Mouse (Mus musculus) heart, embryonic 13.5 days (tissue): ENCODE data around the gene Irf7. TPM values are rescaled to one million over a fixed set of nuclear protein-coding genes. Genes with fewer than 3 reads are reported as not detected.

Experiments used
- ATAC-seq: fragments of 200-750 bp; cut with Nextera tagmentation; 2 replicates; pipeline ENCODE4 v1.8.0; 2017; ENCODE audit warnings: moderate TSS enrichment; ENCODE audit not compliant: insufficient number of reproducible peaks, low FRiP score, low TSS enrichment; ENCODE audit errors: extremely low read depth
- H3K27ac ChIP-seq: fragments of 300-500 bp; sonication (generic); replicated peaks from 2 replicates; pipeline ENCODE4 v1.5.1; 2015; ENCODE audit warnings: moderate library complexity, mild to moderate bottlenecking, inconsistent platforms
- H3K27me3 ChIP-seq: fragments of 300-500 bp; sonication (generic); replicated peaks from 2 replicates; pipeline ENCODE4 v1.6.1; 2015; ENCODE audit warnings: mild to moderate bottlenecking, inconsistent platforms
- H3K36me3 ChIP-seq: fragments of 300-500 bp; sonication (generic); 2 replicates; pipeline ENCODE4 v1.6.1; 2015; ENCODE audit warnings: mild to moderate bottlenecking, inconsistent platforms
- H3K4me1 ChIP-seq: fragments of 300-500 bp; sonication (generic); 2 replicates; pipeline ENCODE4 v1.6.1; 2015; ENCODE audit warnings: inconsistent platforms
- H3K4me2 ChIP-seq: fragments of 300-500 bp; sonication (generic); 2 replicates; pipeline ENCODE4 v1.6.1; 2015; ENCODE audit warnings: inconsistent platforms, mild to moderate bottlenecking, moderate library complexity
- H3K4me3 ChIP-seq: fragments of 300-500 bp; sonication (generic); 2 replicates; pipeline ENCODE4 v1.5.1; 2015; ENCODE audit warnings: moderate library complexity, mild to moderate bottlenecking, inconsistent platforms
- H3K9ac ChIP-seq: fragments of 300-500 bp; sonication (generic); 2 replicates; pipeline ENCODE4 v1.6.1; 2015; ENCODE audit warnings: inconsistent platforms, mild to moderate bottlenecking, moderate library complexity
- H3K9me3 ChIP-seq: fragments of 300-500 bp; sonication (generic); 2 replicates; pipeline ENCODE4 v1.6.1; 2016; ENCODE audit warnings: inconsistent platforms
- whole genome bisulfite sequencing: fragments of 180-500 bp; shearing (Covaris S2); methylation state at CpG from one replicate; pipeline ENCODE4 v1.1.7; 2015; ENCODE audit warnings: mixed read lengths; 5-methylcytosine and 5-hydroxymethylcytosine counted together
- polyA plus RNA-seq: library from polyadenylated mRNA; unstranded; fragments of >200 nt; fragmentation: Nextera tagmentation; extraction: Ambion mirVana; gene quantifications from 2 replicates; pipeline ENCODE4 v1.2.1, GENCODE M21; 2015

Gene Irf7
- polyA plus RNA-seq, 1 experiment from 2014 or later = 3.4 TPM

GRCm38 (mm10) chr7:141218557-141219133, 47.6 kb downstream of the Irf7 start:
- Histone ChIP-seq H3K4me3 (no peak overlapping the region), H3K4me2 (no peak overlapping the region), H3K9me3 (no peaks in the 10 kb centered on the region), H3K27ac (no peak overlapping the region), H3K36me3 (peaks cover 20% of the 10 kb centered on the region), H3K27me3 (no peaks in the 10 kb centered on the region), H3K9ac (no peak overlapping the region), H3K4me1 (peaks cover 63% of the 10 kb centered on the region)
- WGBS = 80% methylated on average over 5 of the region's 5 CpGs
- ATAC-seq = no peak

GRCm38 (mm10) chr7:141218141-141218540, 48.1 kb downstream of the Irf7 start:
- H3K4me3 ChIP-seq = no peak overlapping the region
- no peak for ATAC-seq
- no peak overlapping the region for H3K9ac ChIP-seq
- no peak overlapping the region for H3K4me2 ChIP-seq
- H3K27me3 ChIP-seq = no peaks in the 10 kb centered on the region
- H3K27ac ChIP-seq = no peak overlapping the region
- WGBS = 79% methylated on average over 3 of the region's 3 CpGs
- H3K36me3 ChIP-seq = peaks cover 20% of the 10 kb centered on the region
- no peaks in the 10 kb centered on the region for H3K9me3 ChIP-seq
- H3K4me1 ChIP-seq = peaks cover 61% of the 10 kb centered on the region

GRCm38 (mm10) chr7:141217343-141218013, 48.8 kb downstream of the Irf7 start:
- 0 out of 2 replicates have a peak overlapping the region, but pooled peaks have one; percentile 67 for H3K4me3 ChIP-seq
- H3K27ac ChIP-seq = no peak overlapping the region
- peaks cover 58% of the 10 kb centered on the region for H3K4me1 ChIP-seq
- no peaks in the 10 kb centered on the region for H3K9me3 ChIP-seq
- peak overlapping the region; percentile 77; the same call in 1 of the 2 replicates for H3K4me2 ChIP-seq
- no peak for ATAC-seq
- no peak overlapping the region for H3K9ac ChIP-seq
- 88% methylated on average over 17 of the region's 17 CpGs for WGBS
- no peaks in the 10 kb centered on the region for H3K27me3 ChIP-seq
- H3K36me3 ChIP-seq = peaks cover 20% of the 10 kb centered on the region

GRCm38 (mm10) chr7:141216894-141217293, 49.4 kb downstream of the Irf7 start:
- Histone ChIP-seq H3K4me2 (peak overlapping the region; percentile 77), H3K4me1 (peaks cover 55% of the 10 kb centered on the region), H3K4me3 (peak overlapping the region; percentile 67), H3K36me3 (peaks cover 20% of the 10 kb centered on the region), H3K27me3 (0 out of 2 replicates have a peak, but pooled peaks cover 3% of the 10 kb centered on the region), H3K9me3 (no peaks in the 10 kb centered on the region), H3K27ac (peak overlapping the region; percentile 78; the same call in 1 of the 2 replicates), H3K9ac (peak overlapping the region; percentile 82)
- WGBS = 81% methylated on average over 11 of the region's 11 CpGs
- ATAC-seq = no peak

GRCm38 (mm10) chr7:141215880-141216733, 50.2 kb downstream of the Irf7 start:
- ATAC-seq = peak; percentile 29
- WGBS = 2% methylated on average over 42 of the region's 42 CpGs
- peak overlapping the region; percentile 77 for H3K4me2 ChIP-seq
- peak overlapping the region; percentile 82 for H3K9ac ChIP-seq
- H3K4me1 ChIP-seq = peaks cover 52% of the 10 kb centered on the region
- H3K4me3 ChIP-seq = peak overlapping the region; percentile 67
- peaks cover 20% of the 10 kb centered on the region for H3K36me3 ChIP-seq
- H3K9me3 ChIP-seq = no peaks in the 10 kb centered on the region
- peak overlapping the region; percentile 78 for H3K27ac ChIP-seq
- H3K27me3 ChIP-seq = peaks cover 5% of the 10 kb centered on the region; the same call in 1 of the 2 replicates

- Histone ChIP-seq H3K4me1 (peaks cover 47% of the 10 kb centered on the region), H3K9me3 (no peaks in the 10 kb centered on the region), H3K27me3 (peaks cover 12% of the 10 kb centered on the region), H3K4me3 (peak within 1 kb of the TSS; percentile 67), H3K9ac (peak within 1 kb of the TSS; percentile 84), H3K36me3 (peaks cover 20% of the 10 kb centered on the region), H3K27ac (peak within 1 kb of the TSS; percentile 78), H3K4me2 (peak within 1 kb of the TSS; percentile 77)
- peak; percentile 96 for ATAC-seq
- under 1% methylated on average over 41 of the region's 41 CpGs for WGBS
Measured at GRCm38 (mm10) chr7:141215101-141215879, 51.0 kb downstream of the Irf7 start, which contains the start of gene Rassf7. TSS of gene Rassf7 (plus strand) at chr7:141215860.

GRCm38 (mm10) chr7:141214310-141214709, 52.0 kb downstream of the Irf7 start:
- no peak overlapping the region for H3K9ac ChIP-seq
- no peak for ATAC-seq
- no peak overlapping the region for H3K4me3 ChIP-seq
- H3K9me3 ChIP-seq = no peaks in the 10 kb centered on the region
- H3K36me3 ChIP-seq = peaks cover 16% of the 10 kb centered on the region
- peaks cover 44% of the 10 kb centered on the region for H3K4me1 ChIP-seq
- no peak overlapping the region for H3K27ac ChIP-seq
- no peak overlapping the region for H3K4me2 ChIP-seq
- 75% methylated on average over 3 of the region's 3 CpGs for WGBS
- H3K27me3 ChIP-seq = peaks cover 12% of the 10 kb centered on the region

GRCm38 (mm10) chr7:141213605-141214235, 52.6 kb downstream of the Irf7 start, which contains the start of gene Lmntd2:
TSS of gene Lmntd2 (minus strand) at chr7:141214080.
- H3K9me3 ChIP-seq = no peaks in the 10 kb centered on the region
- 86% methylated on average over 11 of the region's 11 CpGs for WGBS
- H3K27ac ChIP-seq = peak within 1 kb of the TSS; percentile 74
- peaks cover 43% of the 10 kb centered on the region for H3K4me1 ChIP-seq
- H3K4me2 ChIP-seq = peak within 1 kb of the TSS; percentile 77
- H3K27me3 ChIP-seq = peaks cover 12% of the 10 kb centered on the region
- peaks cover 11% of the 10 kb centered on the region for H3K36me3 ChIP-seq
- H3K9ac ChIP-seq = peak within 1 kb of the TSS; percentile 84
- H3K4me3 ChIP-seq = peak within 1 kb of the TSS; percentile 67
- no peak for ATAC-seq

- Histone ChIP-seq H3K9ac (no peak overlapping the region), H3K4me2 (no peak overlapping the region), H3K4me1 (peaks cover 41% of the 10 kb centered on the region), H3K9me3 (no peaks in the 10 kb centered on the region), H3K4me3 (no peak overlapping the region), H3K36me3 (peaks cover 5% of the 10 kb centered on the region; the same call in 1 of the 2 replicates), H3K27ac (no peak overlapping the region), H3K27me3 (peaks cover 12% of the 10 kb centered on the region)
- ATAC-seq = no peak
- 83% methylated on average over 3 of the region's 3 CpGs for WGBS
Measured at GRCm38 (mm10) chr7:141213133-141213532, 53.1 kb downstream of the Irf7 start.
